Mouse (Mus musculus) stomach, embryonic 14.5 days (tissue): Measurements from ENCODE around the gene Shoc2. TPM values are rescaled to one million over a fixed set of nuclear protein-coding genes. Genes with fewer than 3 reads are reported as not detected.

Experiments used
- ATAC-seq: fragments of 200-750 bp; cut with Nextera tagmentation; 2 replicates; pipeline ENCODE4 v1.8.0; 2017; ENCODE audit warnings: low read depth, moderate TSS enrichment; ENCODE audit not compliant: insufficient number of reproducible peaks, insufficient read depth, low FRiP score
- H3K27ac ChIP-seq: fragments of 300-500 bp; sonication (generic); 2 replicates; pipeline ENCODE4 v1.5.1; 2014; ENCODE audit warnings: mild to moderate bottlenecking, low read length, moderate library complexity, mixed read lengths
- H3K27me3 ChIP-seq: fragments of 300-500 bp; sonication (generic); 2 replicates; pipeline ENCODE4 v1.6.1; 2014; ENCODE audit warnings: low read length, control low read depth, mixed read lengths; ENCODE audit not compliant: control insufficient read depth, insufficient read depth
- H3K36me3 ChIP-seq: fragments of 300-500 bp; sonication (generic); 2 replicates; pipeline ENCODE4 v1.6.1; 2014; ENCODE audit warnings: mild to moderate bottlenecking, control low read depth, low read length, moderate library complexity, mixed read lengths; ENCODE audit not compliant: control insufficient read depth, insufficient read depth
- H3K4me1 ChIP-seq: fragments of 300-500 bp; sonication (generic); 2 replicates; pipeline ENCODE4 v1.6.1; 2014; ENCODE audit warnings: low read length, control low read depth, mixed read lengths; ENCODE audit not compliant: control insufficient read depth, insufficient read depth
- H3K4me2 ChIP-seq: fragments of 300-500 bp; sonication (generic); replicated peaks from 2 replicates; pipeline ENCODE4 v1.6.1; 2014; ENCODE audit warnings: low read depth, low read length, control low read depth
- H3K4me3 ChIP-seq: fragments of 300-500 bp; sonication (generic); 2 replicates; pipeline ENCODE4 v1.5.1; 2014; ENCODE audit warnings: low read depth, low read length, control low read depth
- H3K9ac ChIP-seq: fragments of 300-500 bp; sonication (generic); replicated peaks from 2 replicates; pipeline ENCODE4 v1.6.1; 2014; ENCODE audit warnings: low read depth, mild to moderate bottlenecking, control low read depth, low read length, moderate library complexity, mixed read lengths
- H3K9me3 ChIP-seq: fragments of 300-500 bp; sonication (generic); 2 replicates; pipeline ENCODE4 v1.6.1; 2016; ENCODE audit warnings: low read depth, low read length, control low read depth; ENCODE audit not compliant: control insufficient read depth
- WGBS: fragments of 180-500 bp; shearing (Covaris S2); extraction: QIAGEN DNeasy Blood & Tissue Kit; methylation state at CpG from one replicate; pipeline ENCODE4 v1.1.7; 2014; 5-methylcytosine and 5-hydroxymethylcytosine counted together
- polyA plus RNA-seq: library from polyadenylated mRNA; unstranded; fragments of >200 nt; fragmentation: Nextera tagmentation; extraction: Ambion mirVana; gene quantifications from 2 replicates; pipeline ENCODE4 v1.2.1, GENCODE M21; 2014

The Shoc2 gene
- polyA plus RNA-seq, 1 experiment from 2014 or later: 61.8 TPM

GRCm38 (mm10) chr19:54046684-54047070 lies 102.6 kb downstream of the Shoc2 start:
- no peak for ATAC-seq
- H3K4me3 ChIP-seq: peak overlapping the region; percentile 55
- peak overlapping the region; percentile 99 for H3K4me2 ChIP-seq
- H3K27ac ChIP-seq: no peak overlapping the region
- WGBS: under 1% methylated on average over 40 of the region's 46 CpGs
- H3K27me3 ChIP-seq: peaks cover 8% of the 10 kb centered on the region; the same call in 1 of the 2 replicates
- H3K9me3 ChIP-seq: no peaks in the 10 kb centered on the region
- no peaks in the 10 kb centered on the region for H3K36me3 ChIP-seq
- peaks cover 32% of the 10 kb centered on the region for H3K4me1 ChIP-seq
- H3K9ac ChIP-seq: peak overlapping the region; percentile 18; the same call in 1 of the 2 replicates

- peak overlapping the region; percentile 99 for H3K4me2 ChIP-seq
- H3K36me3 ChIP-seq: no peaks in the 10 kb centered on the region
- H3K9ac ChIP-seq: 0 out of 2 replicates have a peak overlapping the region, but pooled peaks have one; percentile 18
- peaks cover 32% of the 10 kb centered on the region for H3K4me1 ChIP-seq
- H3K27ac ChIP-seq: no peak overlapping the region
- 4% methylated on average over 27 of the region's 27 CpGs for WGBS
- peak overlapping the region; percentile 55 for H3K4me3 ChIP-seq
- H3K9me3 ChIP-seq: no peaks in the 10 kb centered on the region
- ATAC-seq: no peak
- H3K27me3 ChIP-seq: peaks cover 8% of the 10 kb centered on the region; the same call in 1 of the 2 replicates
Measured at GRCm38 (mm10) chr19:54047386-54048050, 103.4 kb downstream of the Shoc2 start.

GRCm38 (mm10) chr19:54048161-54048885 lies 104.2 kb downstream of the Shoc2 start:
- Histone ChIP-seq H3K4me1 (peaks cover 32% of the 10 kb centered on the region), H3K4me3 (no peak overlapping the region), H3K27ac (no peak overlapping the region), H3K36me3 (no peaks in the 10 kb centered on the region), H3K9ac (no peak overlapping the region), H3K9me3 (no peaks in the 10 kb centered on the region), H3K27me3 (peaks cover 8% of the 10 kb centered on the region; the same call in 1 of the 2 replicates), H3K4me2 (no peak overlapping the region)
- 11% methylated on average over 13 of the region's 13 CpGs for WGBS
- ATAC-seq: no peak

- no peak for ATAC-seq
- Histone ChIP-seq H3K4me2 (no peak overlapping the region), H3K9ac (no peak overlapping the region), H3K4me1 (peaks cover 16% of the 10 kb centered on the region), H3K36me3 (no peaks in the 10 kb centered on the region), H3K4me3 (no peak overlapping the region), H3K27ac (no peak overlapping the region), H3K27me3 (0 out of 2 replicates have a peak, but pooled peaks cover 2% of the 10 kb centered on the region), H3K9me3 (no peaks in the 10 kb centered on the region)
- 77% methylated on average over 4 of the region's 4 CpGs for WGBS
Measured at GRCm38 (mm10) chr19:54051651-54052050, 107.5 kb downstream of the Shoc2 start.

- Histone ChIP-seq H3K9ac (no peak overlapping the region), H3K9me3 (no peaks in the 10 kb centered on the region; the same call in 1 of the 2 replicates), H3K4me2 (no peak overlapping the region), H3K27me3 (no peaks in the 10 kb centered on the region), H3K27ac (no peak overlapping the region), H3K4me1 (no peaks in the 10 kb centered on the region), H3K36me3 (no peaks in the 10 kb centered on the region), H3K4me3 (no peak overlapping the region)
- ATAC-seq: no peak
- 61% methylated on average over 5 of the region's 5 CpGs for WGBS
Measured at GRCm38 (mm10) chr19:54055845-54056244, 111.7 kb downstream of the Shoc2 start.

- no peak for ATAC-seq
- Histone ChIP-seq H3K27ac (no peak overlapping the region), H3K27me3 (no peaks in the 10 kb centered on the region), H3K4me2 (no peak overlapping the region), H3K9ac (no peak overlapping the region), H3K4me3 (no peak overlapping the region), H3K4me1 (no peaks in the 10 kb centered on the region), H3K9me3 (no peaks in the 10 kb centered on the region), H3K36me3 (no peaks in the 10 kb centered on the region)
- 69% methylated on average over 7 of the region's 7 CpGs for WGBS
Measured at GRCm38 (mm10) chr19:54068447-54068846, 124.3 kb downstream of the Shoc2 start.

- no peak for ATAC-seq
- Histone ChIP-seq H3K9ac (no peak overlapping the region), H3K36me3 (no peaks in the 10 kb centered on the region), H3K9me3 (no peaks in the 10 kb centered on the region), H3K27ac (no peak overlapping the region), H3K4me1 (no peaks in the 10 kb centered on the region), H3K4me3 (no peak overlapping the region), H3K4me2 (no peak overlapping the region), H3K27me3 (no peaks in the 10 kb centered on the region)
- WGBS: 62% methylated on average over 5 of the region's 5 CpGs
Measured at GRCm38 (mm10) chr19:54070521-54070920, 126.4 kb downstream of the Shoc2 start.

- no peak overlapping the region for H3K4me2 ChIP-seq
- H3K9ac ChIP-seq: no peak overlapping the region
- H3K27me3 ChIP-seq: no peaks in the 10 kb centered on the region
- ATAC-seq: no peak
- H3K27ac ChIP-seq: no peak overlapping the region
- H3K4me3 ChIP-seq: no peak overlapping the region
- 0 out of 2 replicates have a peak, but pooled peaks cover 3% of the 10 kb centered on the region for H3K4me1 ChIP-seq
- no peaks in the 10 kb centered on the region for H3K9me3 ChIP-seq
- no peaks in the 10 kb centered on the region for H3K36me3 ChIP-seq
- 81% methylated on average over 5 of the region's 5 CpGs for WGBS
Measured at GRCm38 (mm10) chr19:54072233-54072800, 128.2 kb downstream of the Shoc2 start.
